Mouse (Mus musculus): ENCODE results near the gene Fxyd6. TPM values are rescaled to one million over a fixed set of nuclear protein-coding genes. Genes with fewer than 3 reads are reported as not detected.
A peak's percentile ranks its signal among the peaks of the same experiment; 100 is the strongest.

Gene Fxyd6
- 164 and 189 TPM in 2 replicates for polyA plus RNA-seq (2016; fragmentation: Nextera tagmentation; extraction: Ambion mirVana)

- H3K27ac ChIP-seq (replicated peaks), result peak within 1 kb of the TSS; percentile 92
- 0% methylated on average over 28 of the region's 28 CpGs for WGBS
- peaks cover 26% of the 10 kb centered on the region for H3K36me3 ChIP-seq
- H3K4me1 ChIP-seq, result peaks cover 46% of the 10 kb centered on the region
- peak within 1 kb of the TSS; percentile 78 for H3K4me3 ChIP-seq
- peaks cover 22% of the 10 kb centered on the region for H3K27me3 ChIP-seq (ENCODE audit: low read depth, poor library complexity, severe bottlenecking)
- DNase-seq (ENCODE audit: low spot score), result peak; percentile 87
- no peaks in the 10 kb centered on the region for H3K9me3 ChIP-seq (replicated peaks)
Observed at GRCm38 (mm10) chr9:45370117-45370561, at the start of gene Fxyd6. TSS of gene Fxyd6 (plus strand) at chr9:45370185.

GRCm38 (mm10) chr9:45321465-45321864 is 48.5 kb upstream of the Fxyd6 start:
- 87% methylated on average over 6 of the region's 6 CpGs for WGBS

GRCm38 (mm10) chr9:45321946-45322430 is 48.0 kb upstream of the Fxyd6 start:
- Histone ChIP-seq H3K27me3 (ENCODE audit: low read depth, poor library complexity, severe bottlenecking) (peaks cover 6% of the 10 kb centered on the region; the same call in 1 of the 2 replicates), H3K9me3 (replicated peaks) (no peaks in the 10 kb centered on the region), H3K36me3 (no peaks in the 10 kb centered on the region), H3K4me1 (no peaks in the 10 kb centered on the region), H3K4me3 (no peak overlapping the region), H3K27ac (replicated peaks) (no peak overlapping the region)
- WGBS, result 83% methylated on average over 4 of the region's 4 CpGs
- DNase-seq (ENCODE audit: low spot score), result no peak

More at GRCm38 (mm10) chr9:45321465-45321864, 48.5 kb upstream of the Fxyd6 start:
- H3K36me3 ChIP-seq, result no peaks in the 10 kb centered on the region
- H3K4me1 ChIP-seq, result no peaks in the 10 kb centered on the region
- no peaks in the 10 kb centered on the region for H3K9me3 ChIP-seq (replicated peaks)
- H3K4me3 ChIP-seq, result no peak overlapping the region
- no peak overlapping the region for H3K27ac ChIP-seq (replicated peaks)
- DNase-seq (ENCODE audit: low spot score), result no peak
- H3K27me3 ChIP-seq (ENCODE audit: low read depth, poor library complexity, severe bottlenecking), result peaks cover 8% of the 10 kb centered on the region

GRCm38 (mm10) chr9:45326390-45326789 is 43.6 kb upstream of the Fxyd6 start:
- 91% methylated on average over 9 of the region's 9 CpGs for WGBS
- Histone ChIP-seq H3K9me3 (replicated peaks) (no peaks in the 10 kb centered on the region), H3K27me3 (ENCODE audit: low read depth, poor library complexity, severe bottlenecking) (no peaks in the 10 kb centered on the region), H3K4me3 (no peak overlapping the region), H3K27ac (replicated peaks) (no peak overlapping the region), H3K36me3 (no peaks in the 10 kb centered on the region), H3K4me1 (no peaks in the 10 kb centered on the region)
- no peak for DNase-seq (ENCODE audit: low spot score)

GRCm38 (mm10) chr9:45328263-45328662 is 41.7 kb upstream of the Fxyd6 start:
- no peak for DNase-seq (ENCODE audit: low spot score)
- H3K27ac ChIP-seq (replicated peaks), result no peak overlapping the region
- no peak overlapping the region for H3K4me3 ChIP-seq
- H3K4me1 ChIP-seq, result no peaks in the 10 kb centered on the region
- 84% methylated on average over 4 of the region's 4 CpGs for WGBS
- no peaks in the 10 kb centered on the region for H3K9me3 ChIP-seq (replicated peaks)
- no peaks in the 10 kb centered on the region for H3K36me3 ChIP-seq
- H3K27me3 ChIP-seq (ENCODE audit: low read depth, poor library complexity, severe bottlenecking), result no peaks in the 10 kb centered on the region

- 92% methylated on average over 6 of the region's 6 CpGs for WGBS
- no peaks in the 10 kb centered on the region for H3K4me1 ChIP-seq
- H3K9me3 ChIP-seq (replicated peaks), result no peaks in the 10 kb centered on the region
- no peak overlapping the region for H3K27ac ChIP-seq (replicated peaks)
- no peak overlapping the region for H3K4me3 ChIP-seq
- no peak for DNase-seq (ENCODE audit: low spot score)
- no peaks in the 10 kb centered on the region for H3K36me3 ChIP-seq
- no peaks in the 10 kb centered on the region for H3K27me3 ChIP-seq (ENCODE audit: low read depth, poor library complexity, severe bottlenecking)
Observed at GRCm38 (mm10) chr9:45329577-45329976, 40.4 kb upstream of the Fxyd6 start.

- no peaks in the 10 kb centered on the region for H3K36me3 ChIP-seq
- no peak overlapping the region for H3K4me3 ChIP-seq
- no peak overlapping the region for H3K27ac ChIP-seq (replicated peaks)
- H3K4me1 ChIP-seq, result no peaks in the 10 kb centered on the region
- no peaks in the 10 kb centered on the region for H3K9me3 ChIP-seq (replicated peaks)
- no peaks in the 10 kb centered on the region for H3K27me3 ChIP-seq (ENCODE audit: low read depth, poor library complexity, severe bottlenecking)
- no peak for DNase-seq (ENCODE audit: low spot score)
- WGBS, result 86% methylated on average over 2 of the region's 2 CpGs
Observed at GRCm38 (mm10) chr9:45337406-45337805, 32.6 kb upstream of the Fxyd6 start.

- no peaks in the 10 kb centered on the region for H3K9me3 ChIP-seq (replicated peaks)
- DNase-seq (ENCODE audit: low spot score), result no peak
- no peak overlapping the region for H3K27ac ChIP-seq (replicated peaks)
- WGBS, result 92% methylated on average over 3 of the region's 3 CpGs
- H3K36me3 ChIP-seq, result no peaks in the 10 kb centered on the region
- H3K4me1 ChIP-seq, result no peaks in the 10 kb centered on the region
- H3K4me3 ChIP-seq, result no peak overlapping the region
- no peaks in the 10 kb centered on the region for H3K27me3 ChIP-seq (ENCODE audit: low read depth, poor library complexity, severe bottlenecking)
Observed at GRCm38 (mm10) chr9:45343066-45343465, 26.9 kb upstream of the Fxyd6 start.

- DNase-seq (ENCODE audit: low spot score), result no peak
- 78% methylated on average over 2 of the region's 2 CpGs for WGBS
- H3K9me3 ChIP-seq (replicated peaks), result no peaks in the 10 kb centered on the region
- no peak overlapping the region for H3K4me3 ChIP-seq
- H3K27ac ChIP-seq (replicated peaks), result no peak overlapping the region
- H3K36me3 ChIP-seq, result no peaks in the 10 kb centered on the region
- no peaks in the 10 kb centered on the region for H3K27me3 ChIP-seq (ENCODE audit: low read depth, poor library complexity, severe bottlenecking)
- peaks cover 6% of the 10 kb centered on the region; the same call in 1 of the 2 replicates for H3K4me1 ChIP-seq
Observed at GRCm38 (mm10) chr9:45345516-45345915, 24.5 kb upstream of the Fxyd6 start.

GRCm38 (mm10) chr9:45346276-45346675 is 23.7 kb upstream of the Fxyd6 start:
- no peaks in the 10 kb centered on the region for H3K27me3 ChIP-seq (ENCODE audit: low read depth, poor library complexity, severe bottlenecking)
- no peak overlapping the region for H3K27ac ChIP-seq (replicated peaks)
- H3K4me3 ChIP-seq, result no peak overlapping the region
- peaks cover 6% of the 10 kb centered on the region; the same call in 1 of the 2 replicates for H3K4me1 ChIP-seq
- no peaks in the 10 kb centered on the region for H3K9me3 ChIP-seq (replicated peaks)
- no peaks in the 10 kb centered on the region for H3K36me3 ChIP-seq
- whole genome bisulfite sequencing, result 82% methylated on average over 6 of the region's 6 CpGs
- no peak for DNase-seq (ENCODE audit: low spot score)

GRCm38 (mm10) chr9:45348560-45348959 is 21.4 kb upstream of the Fxyd6 start:
- H3K27me3 ChIP-seq (ENCODE audit: low read depth, poor library complexity, severe bottlenecking), result no peaks in the 10 kb centered on the region
- no peak for DNase-seq (ENCODE audit: low spot score)
- H3K4me1 ChIP-seq, result peaks cover 6% of the 10 kb centered on the region; the same call in 1 of the 2 replicates
- H3K4me3 ChIP-seq, result no peak overlapping the region
- 87% methylated on average over 6 of the region's 6 CpGs for WGBS
- no peaks in the 10 kb centered on the region for H3K9me3 ChIP-seq (replicated peaks)
- H3K27ac ChIP-seq (replicated peaks), result no peak overlapping the region
- no peaks in the 10 kb centered on the region for H3K36me3 ChIP-seq

- H3K27ac ChIP-seq (replicated peaks), result no peak overlapping the region
- H3K9me3 ChIP-seq (replicated peaks), result no peaks in the 10 kb centered on the region
- DNase-seq (ENCODE audit: low spot score), result no peak
- 39% methylated on average over 4 of the region's 4 CpGs for WGBS
- H3K36me3 ChIP-seq, result no peaks in the 10 kb centered on the region
- no peaks in the 10 kb centered on the region for H3K27me3 ChIP-seq (ENCODE audit: low read depth, poor library complexity, severe bottlenecking)
- no peak overlapping the region for H3K4me3 ChIP-seq
- peaks cover 6% of the 10 kb centered on the region; the same call in 1 of the 2 replicates for H3K4me1 ChIP-seq
Observed at GRCm38 (mm10) chr9:45349181-45349580, 20.8 kb upstream of the Fxyd6 start.

GRCm38 (mm10) chr9:45349851-45350250 is 20.1 kb upstream of the Fxyd6 start:
- Histone ChIP-seq H3K9me3 (replicated peaks) (no peaks in the 10 kb centered on the region), H3K27ac (replicated peaks) (no peak overlapping the region), H3K4me1 (peaks cover 6% of the 10 kb centered on the region; the same call in 1 of the 2 replicates), H3K27me3 (ENCODE audit: low read depth, poor library complexity, severe bottlenecking) (no peaks in the 10 kb centered on the region), H3K36me3 (no peaks in the 10 kb centered on the region), H3K4me3 (no peak overlapping the region)
- WGBS, result 50% methylated on average over 5 of the region's 5 CpGs
- DNase-seq (ENCODE audit: low spot score), result no peak

Data from midbrain, embryonic 10.5 days (tissue).